Mouse (Mus musculus) forebrain, embryonic 10.5 days (tissue): ENCODE data around the gene Rarres2. TPM values are rescaled to one million over a fixed set of nuclear protein-coding genes. Genes with fewer than 3 reads are reported as not detected.

Source experiments
- DNase-seq: peaks from one replicate; pipeline ENCODE4 v3.0.0-alpha.2; 2017; ENCODE audit warnings: low spot score; ENCODE audit errors: extremely low spot score
- H3K27ac ChIP-seq: fragments of 300-500 bp; sonication (generic); 2 replicates; pipeline ENCODE4 v1.5.1; 2016; ENCODE audit warnings: mild to moderate bottlenecking
- H3K27me3 ChIP-seq: fragments of 300-500 bp; sonication (generic); 2 replicates; pipeline ENCODE4 v1.6.1; 2016; ENCODE audit warnings: mild to moderate bottlenecking; ENCODE audit not compliant: poor library complexity, severe bottlenecking
- H3K36me3 ChIP-seq: fragments of 300-500 bp; sonication (generic); replicated peaks from 2 replicates; pipeline ENCODE4 v1.6.1; 2016; ENCODE audit warnings: mild to moderate bottlenecking, moderate library complexity
- H3K4me1 ChIP-seq: fragments of 300-500 bp; sonication (generic); 2 replicates; pipeline ENCODE4 v1.6.1; 2016
- H3K4me3 ChIP-seq: fragments of 300-500 bp; sonication (generic); 2 replicates; pipeline ENCODE4 v1.5.1; 2016; ENCODE audit warnings: mild to moderate bottlenecking, moderate library complexity
- H3K9me3 ChIP-seq: fragments of 300-500 bp; sonication (generic); 2 replicates; pipeline ENCODE4 v1.6.1; 2016; ENCODE audit warnings: mild to moderate bottlenecking, moderate library complexity
- WGBS: fragments of 180-500 bp; shearing (Covaris S2); methylation state at CpG from one replicate; pipeline ENCODE4 v1.1.7; 2016; 5-methylcytosine and 5-hydroxymethylcytosine counted together
- polyA plus RNA-seq: library from polyadenylated mRNA; unstranded; fragments of >200 nt; fragmentation: Nextera tagmentation; extraction: Ambion mirVana; gene quantifications from 2 replicates; pipeline ENCODE4 v1.2.1, GENCODE M21; 2016

Gene Rarres2
- polyA plus RNA-seq, 1 experiment from 2014 or later: 0.41 TPM

DNA sequence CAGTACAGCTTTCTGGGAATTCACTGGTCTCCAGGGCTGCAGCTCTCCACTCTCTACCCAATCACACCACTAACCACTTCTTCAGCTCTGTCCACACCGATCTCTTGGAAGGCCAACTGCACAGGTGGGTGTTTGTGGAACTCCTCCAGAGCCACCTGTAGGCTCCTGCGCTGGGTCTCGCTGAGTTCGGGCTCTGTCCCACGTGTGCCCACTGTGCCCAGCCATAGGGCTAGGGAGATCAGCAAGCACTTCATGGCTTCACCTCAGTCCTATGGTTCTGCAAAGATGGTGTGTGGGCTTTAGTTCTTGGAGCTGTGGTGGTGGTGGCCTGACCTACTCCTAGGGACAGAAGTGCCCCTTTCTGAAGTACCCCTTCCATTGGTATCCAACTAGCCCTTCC is 575 bp downstream of the Rarres2 start:
- DNase-seq: no peak
- peaks cover 10% of the 10 kb centered on the region for H3K4me1 ChIP-seq
- H3K36me3 ChIP-seq: peaks cover 22% of the 10 kb centered on the region
- no peaks in the 10 kb centered on the region for H3K27me3 ChIP-seq
- WGBS: 84% methylated on average over 5 of the region's 5 CpGs
- H3K9me3 ChIP-seq: no peaks in the 10 kb centered on the region; the same call in 1 of the 2 replicates
- no peak overlapping the region for H3K4me3 ChIP-seq
- H3K27ac ChIP-seq: no peak overlapping the region

DNA sequence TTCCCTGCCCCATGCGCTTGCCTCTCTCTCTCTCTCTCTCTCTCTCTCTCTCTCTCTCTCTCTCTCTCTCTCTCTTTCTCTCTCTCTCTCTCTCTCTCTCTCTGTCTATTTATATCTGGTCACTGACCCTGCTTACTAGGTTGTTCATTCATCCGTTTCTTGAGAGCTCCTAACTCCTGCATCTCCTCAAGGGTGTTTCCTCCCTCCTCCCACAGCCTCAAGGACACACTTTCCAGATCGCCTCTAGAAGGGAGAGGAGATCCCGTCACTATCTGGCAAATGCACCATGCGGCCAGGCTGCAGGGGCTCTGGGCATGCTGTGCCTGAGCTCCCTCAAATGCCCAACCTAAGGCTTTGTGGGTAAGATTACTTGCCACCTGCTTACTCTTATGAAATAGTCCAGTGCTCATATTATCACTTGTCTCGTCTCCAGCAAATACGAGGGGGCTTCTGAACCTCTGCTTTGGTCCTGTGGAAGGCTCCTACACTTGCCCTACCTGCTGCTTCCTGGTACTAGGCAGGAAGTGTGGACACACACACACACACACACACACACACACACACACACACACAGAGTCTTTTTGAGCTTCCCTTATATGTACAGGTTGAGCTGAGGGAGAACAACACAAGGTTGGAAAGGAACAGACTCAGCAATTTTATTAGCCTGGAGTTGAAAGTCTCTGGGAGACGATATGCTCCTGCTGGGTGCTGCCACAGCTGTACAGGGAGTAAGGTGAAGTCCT is 3.4 kb downstream of the Rarres2 start:
- Histone ChIP-seq H3K4me1 (peaks cover 10% of the 10 kb centered on the region), H3K4me3 (no peak overlapping the region), H3K27me3 (no peaks in the 10 kb centered on the region), H3K27ac (no peak overlapping the region), H3K9me3 (no peaks in the 10 kb centered on the region; the same call in 1 of the 2 replicates), H3K36me3 (peaks cover 45% of the 10 kb centered on the region)
- WGBS: 84% methylated on average over 8 of the region's 8 CpGs
- DNase-seq: no peak

DNA sequence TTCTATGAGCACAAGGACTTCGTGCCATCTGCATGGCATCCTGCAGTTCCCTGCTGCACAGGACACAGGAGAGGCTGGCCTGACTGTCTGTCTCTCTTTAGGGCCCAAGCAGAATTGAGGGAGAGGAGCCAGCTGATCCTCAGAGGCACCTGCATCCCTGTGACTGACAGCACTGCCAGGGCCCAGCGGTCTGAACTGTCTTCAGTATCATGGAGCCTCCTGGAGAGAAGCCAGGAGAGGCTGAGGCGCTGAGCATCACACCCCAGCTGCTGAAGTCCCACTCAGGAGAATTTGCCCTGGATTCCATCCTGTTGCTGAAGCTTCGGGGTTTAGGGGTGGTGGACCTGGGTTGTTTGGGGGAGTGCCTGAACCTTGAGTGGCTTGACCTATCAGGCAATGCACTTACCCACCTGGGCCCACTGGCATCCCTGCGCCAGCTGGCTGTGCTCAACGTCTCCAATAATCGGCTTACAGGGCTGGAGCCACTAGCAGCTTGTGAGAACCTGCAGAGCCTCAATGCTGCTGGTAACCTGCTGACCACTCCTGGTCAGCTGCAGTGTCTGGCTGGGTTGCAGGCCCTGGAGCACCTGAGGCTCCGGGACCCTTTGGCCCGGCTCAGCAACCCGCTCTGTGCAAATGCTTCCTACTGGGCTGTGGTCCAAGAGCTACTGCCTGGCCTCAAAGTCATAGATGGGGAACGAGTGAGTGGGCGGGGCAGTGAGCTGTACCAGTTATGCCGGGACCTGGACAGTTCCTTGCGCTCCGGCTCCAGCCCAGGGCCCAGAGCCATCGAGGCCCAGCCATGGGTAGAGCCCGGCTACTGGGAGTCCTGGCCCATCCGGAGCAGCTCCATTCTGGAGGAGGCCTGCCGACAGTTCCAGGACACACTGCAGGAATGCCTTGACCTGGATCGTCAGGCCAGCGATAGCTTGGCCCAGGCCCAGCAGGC is 4.3 kb downstream of the Rarres2 start:
- Histone ChIP-seq H3K9me3 (no peaks in the 10 kb centered on the region; the same call in 1 of the 2 replicates), H3K27ac (no peak overlapping the region), H3K4me1 (peaks cover 9% of the 10 kb centered on the region), H3K4me3 (no peak overlapping the region), H3K36me3 (peaks cover 54% of the 10 kb centered on the region), H3K27me3 (no peaks in the 10 kb centered on the region)
- no peak for DNase-seq
- WGBS: 90% methylated on average over 21 of the region's 21 CpGs

DNA sequence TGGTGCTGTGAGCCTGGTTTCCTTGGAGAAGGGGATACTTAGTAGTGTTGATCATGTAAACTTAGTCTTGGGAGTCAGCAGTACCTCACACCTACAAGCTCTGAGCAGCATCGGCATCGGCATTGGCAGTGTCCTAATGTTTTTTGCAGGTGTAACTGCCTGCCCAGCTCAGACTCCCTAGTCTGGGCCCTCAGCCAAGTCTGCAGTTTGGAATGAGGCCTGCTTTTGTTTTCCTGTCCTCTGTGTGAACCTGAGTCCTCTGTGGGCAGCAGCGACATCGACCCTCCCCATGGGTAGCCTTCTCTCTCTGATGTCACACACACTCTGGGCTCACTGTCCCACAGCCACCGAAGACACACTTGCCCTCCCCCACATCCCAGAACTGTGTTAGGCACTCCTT is 6.3 kb downstream of the Rarres2 start:
- Histone ChIP-seq H3K4me1 (no peaks in the 10 kb centered on the region), H3K4me3 (no peak overlapping the region), H3K27me3 (no peaks in the 10 kb centered on the region), H3K36me3 (peaks cover 61% of the 10 kb centered on the region), H3K9me3 (no peaks in the 10 kb centered on the region; the same call in 1 of the 2 replicates), H3K27ac (no peak overlapping the region)
- WGBS: 83% methylated on average over 5 of the region's 5 CpGs
- no peak for DNase-seq

DNA sequence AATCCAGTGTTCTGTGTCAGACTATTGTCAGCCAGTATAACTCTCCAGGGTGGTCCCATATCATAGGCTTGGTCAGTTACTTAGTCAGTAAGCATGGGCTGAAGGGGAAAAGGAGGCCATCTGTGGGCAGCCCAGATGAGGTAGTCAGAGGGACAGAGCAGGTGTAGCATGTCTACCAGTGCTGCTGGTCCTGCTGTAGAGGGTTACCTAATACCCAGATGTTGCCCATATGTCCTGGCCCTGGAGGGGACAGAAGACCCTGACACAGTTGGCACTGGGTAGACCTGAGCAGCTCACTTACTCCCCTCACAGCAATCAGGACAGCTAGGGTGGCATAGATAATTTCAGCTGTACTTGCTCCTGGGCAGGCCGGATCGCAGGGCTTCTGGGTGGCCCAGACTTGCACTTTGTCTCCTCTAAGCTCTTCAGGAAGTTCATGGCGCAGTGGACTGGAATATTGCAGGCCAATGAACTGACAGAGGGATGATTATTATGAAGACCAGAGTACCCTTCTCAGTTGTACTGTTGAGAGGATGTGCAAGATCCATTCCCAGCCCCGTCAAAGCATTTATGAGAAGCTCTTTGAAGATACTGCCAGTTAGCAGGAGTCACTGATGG is 6.8 kb downstream of the Rarres2 start:
- Histone ChIP-seq H3K27ac (no peak overlapping the region), H3K4me1 (no peaks in the 10 kb centered on the region), H3K36me3 (peaks cover 64% of the 10 kb centered on the region), H3K9me3 (no peaks in the 10 kb centered on the region; the same call in 1 of the 2 replicates), H3K4me3 (no peak overlapping the region), H3K27me3 (no peaks in the 10 kb centered on the region)
- 93% methylated on average over 4 of the region's 4 CpGs for WGBS
- no peak for DNase-seq

DNA sequence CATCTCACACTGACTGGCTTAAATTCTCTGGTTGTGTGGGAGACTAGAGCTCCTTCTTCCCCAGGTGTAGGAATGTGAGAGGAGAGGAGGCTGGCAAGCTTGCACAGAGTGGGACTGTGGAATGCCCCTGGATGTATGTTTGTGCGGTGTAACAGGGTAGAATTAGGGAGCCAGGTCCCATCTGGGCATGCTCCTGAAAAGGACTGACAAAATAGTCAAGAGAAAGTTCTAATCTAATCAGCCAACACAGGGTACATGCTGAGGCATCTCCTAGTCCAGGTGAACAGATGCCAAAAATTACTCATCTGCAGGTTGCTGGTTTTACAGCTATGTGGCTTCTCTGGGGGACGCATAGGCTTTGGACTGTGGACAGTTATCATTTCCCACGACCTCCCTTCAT is 16.6 kb downstream of the Rarres2 start:
- WGBS: 93% methylated on average over 3 of the region's 3 CpGs
- peak overlapping the region; percentile 56 for H3K4me3 ChIP-seq
- peaks cover 23% of the 10 kb centered on the region for H3K36me3 ChIP-seq
- DNase-seq: no peak
- no peaks in the 10 kb centered on the region for H3K9me3 ChIP-seq
- H3K4me1 ChIP-seq: peaks cover 20% of the 10 kb centered on the region
- H3K27ac ChIP-seq: peak overlapping the region; percentile 92; the same call in 1 of the 2 replicates
- no peaks in the 10 kb centered on the region for H3K27me3 ChIP-seq

DNA sequence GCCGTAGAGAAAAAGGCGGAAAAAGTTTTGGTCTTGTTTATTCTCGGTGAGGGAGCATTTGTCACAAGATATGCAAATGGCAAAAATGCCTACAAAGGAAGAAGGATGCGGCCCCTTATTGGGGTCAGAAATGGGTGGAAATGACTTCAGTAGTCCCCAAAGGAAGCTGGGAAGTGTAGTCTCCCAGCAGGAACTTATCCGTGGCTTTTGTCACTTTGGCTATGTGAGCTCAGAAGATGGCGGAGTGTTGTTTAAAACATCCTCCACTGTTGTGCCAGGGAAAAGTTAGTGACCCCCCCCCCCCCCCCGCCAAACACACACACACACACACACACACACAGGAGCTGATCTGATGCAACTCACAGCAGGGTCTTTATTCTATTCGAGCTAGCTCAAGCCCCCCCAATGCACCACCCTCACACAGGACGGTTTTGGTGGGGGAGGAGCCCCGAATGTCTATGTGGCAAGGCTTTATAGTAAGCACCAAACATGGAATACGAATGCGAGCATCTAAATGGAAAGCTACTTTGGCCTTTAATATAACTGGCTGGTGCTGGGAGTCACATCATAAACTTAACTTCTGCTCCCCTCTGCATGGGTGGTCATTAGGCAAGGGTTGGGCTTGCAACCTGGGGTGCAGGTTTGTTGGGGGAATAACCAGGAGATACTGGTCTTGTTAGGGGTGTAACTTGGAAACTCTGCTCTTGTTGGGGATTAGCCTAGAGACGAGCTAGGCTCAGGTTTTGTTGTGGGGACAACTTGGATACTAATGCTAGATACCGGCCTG is 17.3 kb downstream of the Rarres2 start:
- Histone ChIP-seq H3K27me3 (no peaks in the 10 kb centered on the region), H3K36me3 (peaks cover 19% of the 10 kb centered on the region), H3K4me1 (peaks cover 20% of the 10 kb centered on the region), H3K9me3 (no peaks in the 10 kb centered on the region), H3K27ac (peak overlapping the region; percentile 92), H3K4me3 (peak overlapping the region; percentile 56)
- 33% methylated on average over 14 of the region's 14 CpGs for WGBS
- DNase-seq: peak; percentile 53

DNA sequence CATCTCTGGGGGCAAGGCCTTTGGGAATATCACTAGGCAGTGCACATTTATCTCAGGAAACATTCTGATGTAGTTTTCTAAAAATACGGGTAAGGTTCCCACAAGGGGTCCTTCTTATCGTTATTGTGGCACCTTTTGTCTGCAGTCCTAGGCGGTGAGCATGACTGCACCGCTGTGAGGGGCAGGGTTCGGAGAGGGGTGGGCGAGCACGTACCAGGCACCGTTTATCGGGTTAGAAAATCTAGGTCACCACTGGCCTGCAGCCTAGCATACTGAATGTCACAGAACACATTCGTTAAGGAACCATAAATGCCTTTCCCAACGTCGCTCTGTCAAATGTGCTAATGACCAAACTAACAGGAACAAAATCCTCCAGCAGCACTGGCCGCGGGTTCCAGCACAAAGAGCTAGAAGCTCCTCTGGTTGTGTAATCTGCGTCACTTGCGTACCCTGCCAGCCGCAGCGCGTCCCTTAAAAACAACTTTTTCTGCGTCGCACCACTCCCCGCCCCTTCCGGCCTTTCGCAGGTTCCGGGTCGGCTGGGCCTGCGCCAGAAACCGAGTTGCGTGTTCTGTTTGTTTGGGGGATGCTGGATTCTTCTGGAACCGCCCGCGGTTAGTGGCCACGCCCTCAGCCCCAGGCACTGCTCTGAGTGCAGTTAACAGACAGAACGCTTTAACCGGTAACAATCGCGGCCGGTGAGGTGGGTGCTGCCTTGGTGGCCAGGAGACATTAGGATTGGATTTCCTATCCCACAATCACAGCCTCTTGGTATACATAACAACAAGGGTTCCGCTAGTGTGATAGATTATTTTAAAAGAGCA is 18.1 kb downstream of the Rarres2 start, which contains the start of gene Lrrc61:
Gene Lrrc61 (plus strand): TSS at position 517 of the 824 bp plus-strand sequence.
- under 1% methylated on average over 39 of the region's 39 CpGs for WGBS
- Histone ChIP-seq H3K27me3 (no peaks in the 10 kb centered on the region), H3K27ac (peak within 1 kb of the TSS; percentile 92), H3K9me3 (no peaks in the 10 kb centered on the region), H3K4me3 (peak within 1 kb of the TSS; percentile 56), H3K36me3 (peaks cover 19% of the 10 kb centered on the region), H3K4me1 (peaks cover 20% of the 10 kb centered on the region)
- peak; percentile 91 for DNase-seq

DNA sequence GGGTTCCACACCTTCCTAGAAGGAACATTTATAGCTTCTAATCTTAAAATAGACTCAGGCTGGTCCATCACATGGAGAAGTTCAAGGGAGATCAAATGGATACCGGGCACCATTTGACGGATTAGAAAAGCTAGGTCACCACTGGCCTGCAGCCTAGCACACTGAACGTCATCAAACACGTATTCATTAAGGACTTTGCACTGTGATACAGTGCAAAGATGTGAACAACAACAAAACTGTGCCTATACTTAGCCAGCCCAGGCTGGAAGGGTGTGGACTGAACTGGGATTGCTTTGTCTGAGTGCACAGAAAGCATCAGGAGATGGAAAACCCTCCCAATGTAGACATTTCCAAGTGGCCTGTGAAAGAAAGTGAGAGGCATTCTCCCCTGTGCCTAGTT is 18.8 kb downstream of the Rarres2 start:
- no peak for DNase-seq
- peak overlapping the region; percentile 56 for H3K4me3 ChIP-seq
- no peaks in the 10 kb centered on the region for H3K9me3 ChIP-seq
- WGBS: 86% methylated on average over 4 of the region's 4 CpGs
- H3K36me3 ChIP-seq: peaks cover 14% of the 10 kb centered on the region
- H3K4me1 ChIP-seq: peaks cover 20% of the 10 kb centered on the region
- no peaks in the 10 kb centered on the region for H3K27me3 ChIP-seq
- H3K27ac ChIP-seq: peak overlapping the region; percentile 92

DNA sequence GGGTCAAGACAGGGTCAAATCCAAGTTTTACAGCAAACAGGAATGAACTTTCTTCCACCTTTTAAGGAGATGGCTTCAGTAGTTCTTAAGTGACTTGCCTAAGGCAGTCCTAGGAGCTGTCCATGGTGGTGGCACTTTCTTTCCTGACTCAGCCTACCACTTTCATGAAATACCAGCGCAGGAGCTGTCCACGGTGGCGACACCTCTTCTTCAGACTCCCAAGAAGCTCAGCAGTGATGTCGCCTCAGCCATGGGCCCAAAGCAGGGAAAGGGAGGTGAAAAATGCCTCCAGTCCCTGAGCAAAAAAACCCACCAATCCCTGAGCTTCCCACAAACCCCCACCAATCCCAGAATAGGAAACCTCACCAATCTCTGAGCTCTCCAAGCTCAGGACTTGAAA is 19.7 kb downstream of the Rarres2 start:
- no peak for DNase-seq
- H3K4me1 ChIP-seq: peaks cover 20% of the 10 kb centered on the region
- WGBS: 71% methylated on average over 4 of the region's 4 CpGs
- no peak overlapping the region for H3K27ac ChIP-seq
- H3K27me3 ChIP-seq: no peaks in the 10 kb centered on the region
- no peaks in the 10 kb centered on the region for H3K9me3 ChIP-seq
- H3K4me3 ChIP-seq: no peak overlapping the region
- peaks cover 14% of the 10 kb centered on the region for H3K36me3 ChIP-seq

DNA sequence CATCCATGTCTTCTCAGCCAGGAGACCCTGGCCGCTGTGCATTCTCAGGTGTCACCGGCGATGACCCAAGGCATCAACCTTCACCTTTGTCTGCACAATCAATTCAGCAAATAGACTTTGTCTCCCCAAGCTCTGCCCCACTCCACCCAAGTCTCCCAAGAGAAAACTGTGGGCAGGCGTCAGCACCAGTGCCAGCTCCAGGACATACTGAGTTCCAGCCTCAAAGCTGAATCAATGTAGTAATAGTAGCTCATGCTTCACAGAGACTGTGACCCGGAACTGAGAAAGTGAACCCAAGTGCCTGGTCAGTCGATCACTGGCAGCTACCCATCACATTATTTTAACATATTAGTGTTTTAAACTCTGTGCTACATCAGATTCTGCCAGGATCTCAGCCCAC is 24.3 kb downstream of the Rarres2 start:
- 91% methylated on average over 6 of the region's 6 CpGs for WGBS
- DNase-seq: no peak
- H3K4me1 ChIP-seq: no peaks in the 10 kb centered on the region

More for the DNA sequence above, 24.3 kb downstream of the Rarres2 start:
- Histone ChIP-seq H3K36me3 (no peaks in the 10 kb centered on the region), H3K9me3 (no peaks in the 10 kb centered on the region), H3K4me3 (no peak overlapping the region), H3K27me3 (no peaks in the 10 kb centered on the region), H3K27ac (no peak overlapping the region)
